Mouse (Mus musculus) myocyte (in vitro differentiated cells): ENCODE measurements around the gene Krcc1. TPM values are rescaled to one million over a fixed set of nuclear protein-coding genes. Genes with fewer than 3 reads are reported as not detected.
A peak's percentile ranks its signal among the peaks of the same experiment; 100 is the strongest.

ENCODE experiments used
- H3K27me3 ChIP-seq: one replicate; pipeline ENCODE4 v1.6.1; 2011; ENCODE audit not compliant: control insufficient read depth, insufficient read depth, insufficient read length
- H3K36me3 ChIP-seq: one replicate; pipeline ENCODE4 v1.6.1; 2011; ENCODE audit not compliant: control insufficient read depth, insufficient read depth
- H3K4me2 ChIP-seq: one replicate; pipeline ENCODE4 v1.6.1; 2011; ENCODE audit warnings: low read depth, control low read depth
- H3K4me3 ChIP-seq: one replicate; pipeline ENCODE4 v1.5.1; 2011; ENCODE audit warnings: mild to moderate bottlenecking, control low read depth, moderate library complexity
- H3K79me2 ChIP-seq: one replicate; pipeline ENCODE4 v1.6.1; 2011; ENCODE audit not compliant: control insufficient read depth, insufficient read depth
- H3ac ChIP-seq: one replicate; pipeline ENCODE4 v1.6.1; 2011; ENCODE audit not compliant: control insufficient read depth, insufficient read length
- CEBPB ChIP-seq: IDR thresholded peaks from 2 replicates; pipeline ENCODE4 v1.6.1; 2011; ENCODE audit warnings: mild to moderate bottlenecking, moderate library complexity; ENCODE audit not compliant: poor library complexity, insufficient read depth, severe bottlenecking
- E2F4 ChIP-seq: IDR thresholded peaks from one replicate; pipeline ENCODE4 v1.6.1; 2011; ENCODE audit warnings: mild to moderate bottlenecking, control low read depth, moderate library complexity; ENCODE audit not compliant: insufficient read depth
- MAX ChIP-seq: IDR thresholded peaks from one replicate; pipeline ENCODE4 v1.6.1; 2011; ENCODE audit warnings: low read depth, mild to moderate bottlenecking, control low read depth
- MYOD1 ChIP-seq, 3 experiments: IDR thresholded peaks; one replicate each; pipeline ENCODE4 v1.6.1; 2011; ENCODE audit warnings: control low read depth in 2 of 3, low read depth in 2 of 3, mild to moderate bottlenecking in 2 of 3, moderate library complexity in 1 of 3; ENCODE audit not compliant: insufficient read length in 2 of 3, control insufficient read depth in 1 of 3
- MYOG ChIP-seq, 3 experiments: IDR thresholded peaks; one replicate each; pipeline ENCODE4 v1.6.1; 2011; ENCODE audit warnings: control low read depth in 2 of 3, low read depth in 2 of 3, mild to moderate bottlenecking in 2 of 3; ENCODE audit not compliant: insufficient read length in 2 of 3, control insufficient read depth in 1 of 3, insufficient read depth in 1 of 3
- POLR2A ChIP-seq: IDR thresholded peaks from one replicate; pipeline ENCODE4 v1.6.1; 2011; ENCODE audit warnings: low read depth, mild to moderate bottlenecking, control low read depth, moderate library complexity; ENCODE audit not compliant: insufficient read length
- POLR2AphosphoS2 ChIP-seq: IDR thresholded peaks from one replicate; pipeline ENCODE4 v1.6.1; 2011; ENCODE audit warnings: low read depth, control low read depth; ENCODE audit not compliant: insufficient read length
- REST ChIP-seq: IDR thresholded peaks from one replicate; pipeline ENCODE4 v1.6.1; 2011; ENCODE audit warnings: mild to moderate bottlenecking, control low read depth, moderate library complexity; ENCODE audit not compliant: insufficient read depth, insufficient read length
- SRF ChIP-seq: IDR thresholded peaks from one replicate; pipeline ENCODE4 v1.6.1; 2011; ENCODE audit warnings: low read depth; ENCODE audit not compliant: control insufficient read depth, insufficient read length
- TCF12 ChIP-seq: IDR thresholded peaks from one replicate; pipeline ENCODE4 v1.6.1; 2011; ENCODE audit warnings: mild to moderate bottlenecking, control low read depth; ENCODE audit not compliant: poor library complexity, insufficient read depth, severe bottlenecking
- TCF3 ChIP-seq: IDR thresholded peaks from one replicate; pipeline ENCODE4 v1.6.1; 2011; ENCODE audit warnings: low read depth, control low read depth; ENCODE audit not compliant: insufficient read length
- USF1 ChIP-seq: IDR thresholded peaks from one replicate; pipeline ENCODE4 v1.6.1; 2011; ENCODE audit warnings: low read depth, mild to moderate bottlenecking, control low read depth, moderate library complexity
- polyA plus RNA-seq: library from polyadenylated mRNA; unstranded; fragments of >200 nt; fragmentation: generic; extraction: Trizol; gene quantifications from one replicate; pipeline ENCODE4 v1.2.1, GENCODE M21; 2012; ENCODE audit warnings: missing spikeins

The Krcc1 gene
- polyA plus RNA-seq, 1 experiment: 18.6 TPM

DNA sequence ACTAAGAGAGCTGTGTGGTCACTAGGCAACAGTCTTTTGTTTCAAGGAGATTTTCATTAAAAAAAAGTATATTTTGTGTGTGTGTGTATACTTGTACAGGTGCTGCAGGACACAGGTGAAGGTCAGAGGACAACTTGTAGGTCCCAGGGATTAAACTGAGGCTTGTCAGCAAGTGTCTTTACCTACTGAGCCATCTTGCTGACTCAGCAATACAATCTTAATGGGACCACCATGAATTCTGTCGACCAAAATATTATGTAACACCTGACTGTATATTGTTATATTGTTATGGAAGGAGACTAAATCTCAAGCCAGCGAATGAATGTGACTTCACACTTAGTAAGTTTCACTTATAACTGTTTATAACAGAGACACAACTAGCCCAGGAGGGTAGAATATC, 26.6 kb downstream of the Krcc1 start:
- TF ChIP-seq E2F4 (no peak), TCF3 (no peak), MYOD1 (IDR thresholded peaks at IDR 0.05; ENCODE audit: control insufficient read depth in 1 of 3, insufficient read length in 2 of 3, low read depth in 2 of 3) (no peak), MYOG (IDR thresholded peaks at IDR 0.05; ENCODE audit: control insufficient read depth in 1 of 3, insufficient read depth in 1 of 3, insufficient read length in 2 of 3, low read depth in 2 of 3) (no peak), USF1 (no peak), MAX (no peak), REST (no peak), POLR2AphosphoS2 (no peak), SRF (no peak), TCF12 (no peak), CEBPB (no peak), POLR2A (no peak)
- Histone ChIP-seq H3ac (no peak overlapping the region), H3K4me3 (no peak overlapping the region), H3K27me3 (peaks cover 14% of the 10 kb centered on the region), H3K79me2 (no peaks in the 10 kb centered on the region), H3K4me2 (no peak overlapping the region), H3K36me3 (no peaks in the 10 kb centered on the region)

DNA sequence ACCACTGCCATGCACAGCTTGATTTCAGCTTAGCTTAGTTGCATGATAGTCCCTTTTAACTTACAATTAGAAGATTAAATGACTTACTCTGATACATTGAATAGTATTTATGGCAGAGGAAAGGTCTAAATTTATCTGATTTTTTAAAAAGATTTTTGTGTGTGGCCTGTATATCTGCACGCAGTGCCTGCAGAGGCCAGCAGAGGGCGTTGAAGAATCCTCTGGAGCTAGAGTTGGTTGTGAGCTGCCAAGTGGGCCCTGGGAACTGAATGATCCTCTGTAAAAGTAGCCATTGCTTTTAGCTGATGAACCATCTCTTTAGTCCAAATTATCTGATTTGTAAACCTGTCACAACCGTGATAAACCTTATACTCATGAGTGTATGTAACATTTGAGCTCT, 27.3 kb downstream of the Krcc1 start:
- no peak for TF ChIP-seq REST
- no peak for TF ChIP-seq MYOG (IDR thresholded peaks at IDR 0.05; ENCODE audit: control insufficient read depth in 1 of 3, insufficient read depth in 1 of 3, insufficient read length in 2 of 3, low read depth in 2 of 3)
- no peak for TF ChIP-seq POLR2AphosphoS2
- TF ChIP-seq CEBPB: no peak
- TF ChIP-seq E2F4: no peak
- no peak for TF ChIP-seq POLR2A
- TF ChIP-seq TCF3: no peak
- no peak for TF ChIP-seq MYOD1 (IDR thresholded peaks at IDR 0.05; ENCODE audit: control insufficient read depth in 1 of 3, insufficient read length in 2 of 3, low read depth in 2 of 3)
- peaks cover 20% of the 10 kb centered on the region for H3K27me3 ChIP-seq
- H3K79me2 ChIP-seq: no peaks in the 10 kb centered on the region

DNA sequence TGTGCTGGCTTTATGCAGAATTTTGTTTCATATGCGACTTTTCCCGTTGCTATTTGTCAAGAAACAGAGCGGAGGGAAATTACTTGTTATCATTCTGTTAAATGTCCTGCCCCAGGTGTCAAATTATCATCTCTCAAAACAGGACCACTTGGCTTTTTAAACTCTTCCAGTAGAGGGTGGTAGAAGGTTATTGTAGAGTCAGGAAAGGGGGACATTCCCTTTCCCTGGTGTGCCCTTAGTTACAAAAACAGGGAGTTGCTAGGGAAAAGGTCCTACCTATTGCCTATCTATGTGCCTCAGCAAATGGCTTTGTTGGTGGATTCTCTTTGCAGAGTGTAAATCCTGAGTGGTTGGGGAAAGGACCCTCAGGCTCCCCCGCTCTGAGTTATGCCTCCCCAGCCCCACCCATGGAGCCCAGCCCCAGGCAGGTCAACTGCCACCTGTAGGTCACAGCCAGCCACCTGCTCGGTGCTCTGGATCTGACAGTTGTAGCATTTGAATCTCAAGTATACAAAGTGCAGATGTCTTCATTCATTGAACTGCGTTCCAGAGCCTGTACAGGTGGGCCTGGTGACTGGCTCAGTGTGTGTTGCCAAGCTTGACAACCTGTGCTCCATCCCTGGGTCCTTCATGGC, 30.7 kb downstream of the Krcc1 start:
- Histone ChIP-seq H3K36me3 (no peaks in the 10 kb centered on the region), H3K4me2 (no peak overlapping the region), H3K4me3 (no peak overlapping the region), H3ac (no peak overlapping the region), H3K27me3 (peaks cover 20% of the 10 kb centered on the region), H3K79me2 (no peaks in the 10 kb centered on the region)
- TF ChIP-seq MYOD1 (IDR thresholded peaks at IDR 0.05; ENCODE audit: control insufficient read depth in 1 of 3, insufficient read length in 2 of 3, low read depth in 2 of 3): no peak
- no peak for TF ChIP-seq CEBPB

More for the DNA sequence above, 27.3 kb downstream of the Krcc1 start:
- Histone ChIP-seq H3ac (no peak overlapping the region), H3K36me3 (no peaks in the 10 kb centered on the region), H3K4me3 (no peak overlapping the region), H3K4me2 (no peak overlapping the region)

DNA sequence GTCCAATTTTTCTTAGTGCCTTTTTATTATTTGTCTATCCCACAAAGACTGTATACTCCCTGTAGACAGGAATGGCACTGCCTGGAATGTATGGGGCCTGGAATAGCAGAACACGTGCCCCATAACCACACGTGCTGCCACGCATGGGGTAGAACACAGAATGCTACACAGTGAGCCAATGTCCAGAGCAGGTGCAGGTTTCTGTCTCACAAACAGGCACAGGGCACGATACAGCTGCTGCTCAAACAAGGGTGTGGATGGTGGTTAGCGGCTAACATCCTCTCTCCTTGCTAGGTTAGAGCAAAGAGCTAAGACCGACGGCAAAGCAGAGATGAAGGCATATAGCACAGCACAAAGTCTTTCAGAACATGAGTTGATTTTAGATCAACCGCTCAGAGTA, 36.0 kb downstream of the Krcc1 start:
- Histone ChIP-seq H3ac (no peak overlapping the region), H3K36me3 (no peaks in the 10 kb centered on the region), H3K4me2 (no peak overlapping the region), H3K4me3 (no peak overlapping the region), H3K27me3 (peaks cover 8% of the 10 kb centered on the region), H3K79me2 (no peaks in the 10 kb centered on the region)
- TF ChIP-seq TCF12: no peak
- TF ChIP-seq TCF3: peak; percentile 26
- no peak for TF ChIP-seq MAX
- peak in 2 of 3 experiments; percentile 41 to 84 for TF ChIP-seq MYOG (IDR thresholded peaks at IDR 0.05; ENCODE audit: control insufficient read depth in 1 of 3, insufficient read depth in 1 of 3, insufficient read length in 2 of 3, low read depth in 2 of 3)
- no peak for TF ChIP-seq E2F4
- no peak for TF ChIP-seq CEBPB
- TF ChIP-seq USF1: no peak
- no peak for TF ChIP-seq POLR2A
- TF ChIP-seq MYOD1 (IDR thresholded peaks at IDR 0.05; ENCODE audit: control insufficient read depth in 1 of 3, insufficient read length in 2 of 3, low read depth in 2 of 3): peak in 2 of 3 experiments; percentile 51 to 64

DNA sequence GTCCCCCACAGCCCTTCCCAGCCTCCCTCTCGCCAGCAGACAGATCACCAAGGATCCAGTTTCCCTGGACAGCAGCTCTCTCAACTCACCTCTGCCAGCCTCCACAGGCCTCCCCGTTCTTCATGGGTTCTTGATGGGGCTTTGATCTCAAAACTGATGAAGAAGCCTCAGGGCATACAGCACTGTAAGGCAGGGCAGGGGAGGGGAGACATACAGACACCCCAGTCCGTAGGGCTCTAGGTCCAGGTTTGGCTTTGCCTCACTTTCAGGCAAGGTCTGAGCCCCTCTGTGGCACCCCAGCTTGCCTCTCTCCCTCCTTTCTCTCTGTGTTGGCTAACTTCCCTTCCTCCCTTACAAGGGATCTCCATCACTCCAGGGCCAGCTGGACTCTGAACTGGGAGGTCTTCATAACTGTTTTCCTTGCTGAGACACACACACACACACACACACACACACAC, 50.4 kb downstream of the Krcc1 start, which contains the start of gene Smyd1:
Smyd1 (minus strand) TSS at position 408 of the 458 bp plus-strand sequence.
- no peak within 1 kb of the TSS for H3K4me2 ChIP-seq
- H3ac ChIP-seq: no peak within 1 kb of the TSS
- no peak within 1 kb of the TSS for H3K4me3 ChIP-seq
- no peaks in the 10 kb centered on the region for H3K79me2 ChIP-seq
- no peaks in the 10 kb centered on the region for H3K36me3 ChIP-seq
- H3K27me3 ChIP-seq: no peaks in the 10 kb centered on the region
- TF ChIP-seq TCF12 (no peak), E2F4 (no peak), MAX (no peak), POLR2A (no peak), TCF3 (no peak), MYOG (IDR thresholded peaks at IDR 0.05; ENCODE audit: control insufficient read depth in 1 of 3, insufficient read depth in 1 of 3, insufficient read length in 2 of 3, low read depth in 2 of 3) (no peak), REST (no peak), POLR2AphosphoS2 (no peak), SRF (no peak), MYOD1 (IDR thresholded peaks at IDR 0.05; ENCODE audit: control insufficient read depth in 1 of 3, insufficient read length in 2 of 3, low read depth in 2 of 3) (no peak), CEBPB (no peak), USF1 (no peak)
